Mouse (Mus musculus) embryonic facial prominence, embryonic 11.5 days (tissue): ENCODE results near the gene Ccdc141. TPM values are rescaled to one million over a fixed set of nuclear protein-coding genes. Genes with fewer than 3 reads are reported as not detected.

Experiments used
- ATAC-seq: fragments of 200-750 bp; cut with Nextera tagmentation; replicated peaks from 2 replicates; pipeline ENCODE4 v1.8.0; 2017; ENCODE audit warnings: low read depth; ENCODE audit not compliant: insufficient number of reproducible peaks, low FRiP score, low TSS enrichment
- DNase-seq: peaks from one replicate; pipeline ENCODE4 v3.0.0-alpha.2; 2015; ENCODE audit warnings: low spot score
- H3K27ac ChIP-seq: fragments of 300-500 bp; sonication (generic); replicated peaks from 2 replicates; pipeline ENCODE4 v1.5.1; 2014; ENCODE audit warnings: mild to moderate bottlenecking, low read depth, low read length, control low read depth
- H3K27me3 ChIP-seq: fragments of 300-500 bp; sonication (generic); 2 replicates; pipeline ENCODE4 v1.6.1; 2014; ENCODE audit warnings: mild to moderate bottlenecking, low read length, moderate library complexity, mixed read lengths; ENCODE audit not compliant: control insufficient read depth, insufficient read depth
- H3K36me3 ChIP-seq: fragments of 300-500 bp; sonication (generic); replicated peaks from 2 replicates; pipeline ENCODE4 v1.6.1; 2014; ENCODE audit warnings: low read depth, mild to moderate bottlenecking, low read length, moderate library complexity, mixed read lengths; ENCODE audit not compliant: control insufficient read depth, insufficient read depth
- H3K4me1 ChIP-seq: fragments of 300-500 bp; sonication (generic); 2 replicates; pipeline ENCODE4 v1.6.1; 2014; ENCODE audit warnings: low read length, mixed read lengths; ENCODE audit not compliant: control insufficient read depth, insufficient read depth
- H3K4me2 ChIP-seq: fragments of 300-500 bp; sonication (generic); 2 replicates; pipeline ENCODE4 v1.6.1; 2014; ENCODE audit warnings: low read depth, mild to moderate bottlenecking, control low read depth, low read length, moderate library complexity
- H3K4me3 ChIP-seq: fragments of 300-500 bp; sonication (generic); 2 replicates; pipeline ENCODE4 v1.5.1; 2014; ENCODE audit warnings: low read depth, low read length, control low read depth
- H3K9ac ChIP-seq: fragments of 300-500 bp; sonication (generic); replicated peaks from 2 replicates; pipeline ENCODE4 v1.6.1; 2014; ENCODE audit warnings: mild to moderate bottlenecking, control low read depth, low read length
- H3K9me3 ChIP-seq: fragments of 300-500 bp; sonication (generic); replicated peaks from 2 replicates; pipeline ENCODE4 v1.6.1; 2016; ENCODE audit warnings: mild to moderate bottlenecking, low read length, inconsistent platforms, mixed read lengths; ENCODE audit not compliant: control insufficient read depth
- WGBS: fragments of 180-500 bp; shearing (Covaris S2); extraction: QIAGEN DNeasy Blood & Tissue Kit; methylation state at CpG from one replicate; pipeline ENCODE4 v1.1.7; 2014; 5-methylcytosine and 5-hydroxymethylcytosine counted together
- polyA plus RNA-seq: library from polyadenylated mRNA; unstranded; fragments of >200 nt; fragmentation: Nextera tagmentation; extraction: Ambion mirVana; gene quantifications from 2 replicates; pipeline ENCODE4 v1.2.1, GENCODE M21; 2014

Ccdc141 gene
- polyA plus RNA-seq, 1 experiment from 2014 or later: 5.6 TPM

DNA sequence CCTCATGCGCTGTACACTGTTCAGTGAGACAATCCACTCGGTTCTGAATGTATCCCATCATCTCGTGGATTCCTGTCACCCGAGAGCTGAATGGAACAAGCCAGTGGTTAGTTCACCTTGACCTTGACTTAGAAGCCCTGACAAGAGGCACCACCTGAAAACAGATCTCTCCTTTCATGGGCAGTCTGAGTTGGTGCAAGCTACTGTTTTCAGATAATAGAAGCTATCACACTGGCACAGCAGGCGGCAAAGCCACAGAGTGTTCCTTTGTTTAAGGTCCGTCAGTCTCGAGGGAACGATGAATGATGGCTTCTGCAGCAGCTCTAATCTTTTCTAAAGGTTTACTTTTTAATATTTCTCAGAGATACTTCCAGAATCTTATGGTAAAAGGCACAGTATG, 110.8 kb downstream of the Ccdc141 start:
- H3K4me3 ChIP-seq: no peak overlapping the region
- no peaks in the 10 kb centered on the region for H3K9me3 ChIP-seq
- no peak overlapping the region for H3K9ac ChIP-seq
- WGBS: 36% methylated on average over 8 of the region's 8 CpGs
- H3K4me2 ChIP-seq: no peak overlapping the region
- H3K27me3 ChIP-seq: no peaks in the 10 kb centered on the region
- no peak overlapping the region for H3K27ac ChIP-seq
- DNase-seq (no peak), ATAC-seq (no peak)
- no peaks in the 10 kb centered on the region for H3K4me1 ChIP-seq
- H3K36me3 ChIP-seq: no peaks in the 10 kb centered on the region

DNA sequence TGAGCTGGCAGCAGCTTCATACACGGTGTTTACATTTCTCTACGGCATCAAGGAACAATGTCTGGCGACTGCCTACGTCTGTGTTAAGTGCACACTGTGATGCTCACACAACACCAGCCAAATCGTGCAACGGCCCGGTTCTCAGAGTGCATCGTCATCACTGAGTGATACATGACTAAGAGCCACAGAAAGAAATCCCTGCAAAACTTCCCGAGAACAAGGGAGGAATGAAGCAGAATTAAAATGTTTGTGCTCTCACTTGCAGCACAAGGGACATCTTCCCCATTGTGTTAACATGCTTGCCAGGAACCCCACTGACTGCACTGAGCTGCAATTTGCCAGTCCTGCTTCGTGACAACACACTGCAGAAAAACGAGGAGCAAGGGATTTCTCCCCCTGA, 114.1 kb downstream of the Ccdc141 start:
- ATAC-seq: no peak
- Histone ChIP-seq H3K27me3 (no peaks in the 10 kb centered on the region), H3K4me2 (no peak overlapping the region), H3K9me3 (no peaks in the 10 kb centered on the region), H3K36me3 (no peaks in the 10 kb centered on the region), H3K27ac (no peak overlapping the region), H3K9ac (no peak overlapping the region), H3K4me3 (no peak overlapping the region), H3K4me1 (no peaks in the 10 kb centered on the region)
- DNase-seq: no peak
- 58% methylated on average over 11 of the region's 11 CpGs for WGBS

DNA sequence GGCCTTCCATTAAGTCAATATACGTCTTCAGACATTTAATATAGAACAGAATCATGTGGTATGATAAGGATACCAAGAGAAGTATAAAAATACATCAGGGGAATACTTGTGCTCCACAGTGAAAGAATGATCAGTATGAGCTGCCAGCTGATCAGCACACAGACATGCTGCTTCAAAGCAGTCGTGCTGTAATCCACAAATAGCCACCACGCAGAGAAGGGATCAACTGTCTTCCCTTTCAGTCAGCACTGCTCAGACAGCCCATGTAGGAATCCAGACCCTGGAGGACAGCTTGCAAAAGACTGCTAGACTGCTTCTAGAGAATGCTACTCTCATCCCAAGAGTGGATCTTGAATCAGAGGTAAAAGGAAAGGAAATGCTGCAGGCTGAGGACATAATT, 127.5 kb downstream of the Ccdc141 start:
- no peak overlapping the region for H3K9ac ChIP-seq
- ATAC-seq (no peak), DNase-seq (no peak)
- H3K27me3 ChIP-seq: no peaks in the 10 kb centered on the region
- H3K4me2 ChIP-seq: no peak overlapping the region
- no peak overlapping the region for H3K27ac ChIP-seq
- no peak overlapping the region for H3K4me3 ChIP-seq
- H3K36me3 ChIP-seq: no peaks in the 10 kb centered on the region
- no peaks in the 10 kb centered on the region for H3K4me1 ChIP-seq
- H3K9me3 ChIP-seq: no peaks in the 10 kb centered on the region
- WGBS: 75% methylated on average over 3 of the region's 3 CpGs

DNA sequence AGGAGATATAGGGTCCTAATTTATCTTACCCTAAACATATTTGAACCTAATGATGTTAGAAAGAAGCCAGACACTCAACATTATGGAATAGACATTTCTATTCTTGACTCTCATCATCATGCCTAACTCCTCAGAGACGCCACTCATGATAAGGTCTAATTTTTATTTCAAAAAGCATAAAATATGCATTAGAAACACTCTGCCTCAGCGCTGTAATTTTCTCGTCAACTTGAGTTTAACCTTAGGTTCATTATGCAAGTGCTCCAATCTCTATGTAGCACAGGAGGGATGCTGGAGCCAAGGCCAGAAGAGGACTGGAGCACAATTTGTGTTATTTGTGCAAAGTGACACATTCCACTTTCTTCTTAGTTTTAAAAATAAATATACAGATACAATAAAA, 130.8 kb downstream of the Ccdc141 start:
- no peak for ATAC-seq
- no peak for DNase-seq
- 84% methylated on average over 3 of the region's 3 CpGs for WGBS

DNA sequence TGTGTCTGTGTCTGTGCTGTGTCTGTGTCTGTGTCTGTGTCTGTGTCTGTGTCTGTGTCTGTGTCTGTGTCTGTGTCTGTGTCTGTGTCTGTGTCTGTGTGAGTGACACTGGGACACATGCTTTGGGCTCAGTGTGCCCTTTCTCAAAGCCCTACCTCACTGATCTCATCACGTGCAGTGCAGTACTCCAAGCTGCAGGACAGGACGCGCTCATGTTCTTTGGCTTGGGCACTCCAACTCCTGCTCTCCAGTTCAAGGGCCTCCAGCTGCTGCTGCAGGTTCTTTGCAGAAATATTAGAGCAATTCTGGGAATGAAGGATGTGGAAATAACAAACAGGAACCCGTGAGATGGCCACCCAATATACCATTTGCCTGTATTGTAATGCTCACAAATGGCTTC, 131.2 kb downstream of the Ccdc141 start:
- WGBS: 85% methylated on average over 4 of the region's 4 CpGs

More for the DNA sequence above, 130.8 kb downstream of the Ccdc141 start:
- Histone ChIP-seq H3K4me2 (no peak overlapping the region), H3K4me1 (no peaks in the 10 kb centered on the region), H3K27me3 (no peaks in the 10 kb centered on the region), H3K4me3 (no peak overlapping the region), H3K36me3 (no peaks in the 10 kb centered on the region), H3K9ac (no peak overlapping the region), H3K27ac (no peak overlapping the region), H3K9me3 (no peaks in the 10 kb centered on the region)

DNA sequence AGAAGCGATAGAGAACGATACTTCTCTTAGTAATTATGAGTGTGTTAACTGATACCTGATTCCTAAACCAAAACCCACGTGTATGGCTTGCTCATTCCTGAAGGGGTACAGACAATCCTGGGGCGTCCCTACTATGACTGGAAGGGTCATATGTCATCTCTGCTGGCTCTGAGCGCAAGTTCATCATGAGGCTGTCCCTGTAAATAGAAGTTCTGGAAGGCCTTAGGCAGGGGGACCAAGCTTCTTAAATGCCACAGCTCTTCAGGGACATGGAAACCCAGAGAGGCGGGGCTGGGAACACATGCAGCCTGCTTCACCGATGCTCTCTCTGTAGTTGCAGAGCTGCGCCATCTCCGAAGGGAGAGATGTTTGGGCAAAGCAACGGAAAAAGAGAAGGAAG, 133.2 kb downstream of the Ccdc141 start:
- Histone ChIP-seq H3K27ac (no peak overlapping the region), H3K36me3 (no peaks in the 10 kb centered on the region), H3K9me3 (no peaks in the 10 kb centered on the region), H3K4me1 (no peaks in the 10 kb centered on the region), H3K4me3 (no peak overlapping the region), H3K4me2 (no peak overlapping the region), H3K27me3 (no peaks in the 10 kb centered on the region), H3K9ac (no peak overlapping the region)
- ATAC-seq: no peak
- DNase-seq: no peak
- WGBS: 86% methylated on average over 10 of the region's 10 CpGs

More for the DNA sequence above, 131.2 kb downstream of the Ccdc141 start:
- Histone ChIP-seq H3K9me3 (no peaks in the 10 kb centered on the region), H3K27ac (no peak overlapping the region), H3K27me3 (no peaks in the 10 kb centered on the region), H3K36me3 (no peaks in the 10 kb centered on the region), H3K4me3 (no peak overlapping the region), H3K4me2 (no peak overlapping the region), H3K4me1 (no peaks in the 10 kb centered on the region), H3K9ac (no peak overlapping the region)
- no peak for ATAC-seq
- DNase-seq: no peak

DNA sequence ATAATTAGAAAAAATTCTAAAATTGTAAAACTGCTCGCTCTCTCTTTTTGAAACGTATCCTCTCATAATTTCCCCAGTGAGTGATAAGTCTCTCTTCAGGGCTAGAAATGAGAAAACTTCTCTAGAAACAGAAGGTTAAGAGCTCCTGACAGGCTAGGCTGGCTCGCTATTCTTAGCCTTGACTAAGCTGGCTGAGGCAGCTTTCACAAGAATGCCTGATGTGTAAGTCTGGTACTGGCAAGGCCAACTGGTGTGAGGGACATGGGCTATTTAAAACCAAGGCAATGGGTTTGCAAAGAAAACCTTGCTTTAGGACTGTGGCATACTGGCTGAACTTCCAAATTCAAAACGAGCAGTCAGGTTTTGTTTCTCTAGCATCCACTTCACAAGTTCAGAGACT, 136.3 kb downstream of the Ccdc141 start:
- ATAC-seq: no peak
- Histone ChIP-seq H3K4me1 (no peaks in the 10 kb centered on the region), H3K36me3 (no peaks in the 10 kb centered on the region), H3K4me2 (no peak overlapping the region), H3K9ac (no peak overlapping the region), H3K27me3 (no peaks in the 10 kb centered on the region), H3K9me3 (no peaks in the 10 kb centered on the region), H3K27ac (no peak overlapping the region), H3K4me3 (no peak overlapping the region)
- DNase-seq: no peak
- WGBS: 87% methylated on average over 4 of the region's 4 CpGs

DNA sequence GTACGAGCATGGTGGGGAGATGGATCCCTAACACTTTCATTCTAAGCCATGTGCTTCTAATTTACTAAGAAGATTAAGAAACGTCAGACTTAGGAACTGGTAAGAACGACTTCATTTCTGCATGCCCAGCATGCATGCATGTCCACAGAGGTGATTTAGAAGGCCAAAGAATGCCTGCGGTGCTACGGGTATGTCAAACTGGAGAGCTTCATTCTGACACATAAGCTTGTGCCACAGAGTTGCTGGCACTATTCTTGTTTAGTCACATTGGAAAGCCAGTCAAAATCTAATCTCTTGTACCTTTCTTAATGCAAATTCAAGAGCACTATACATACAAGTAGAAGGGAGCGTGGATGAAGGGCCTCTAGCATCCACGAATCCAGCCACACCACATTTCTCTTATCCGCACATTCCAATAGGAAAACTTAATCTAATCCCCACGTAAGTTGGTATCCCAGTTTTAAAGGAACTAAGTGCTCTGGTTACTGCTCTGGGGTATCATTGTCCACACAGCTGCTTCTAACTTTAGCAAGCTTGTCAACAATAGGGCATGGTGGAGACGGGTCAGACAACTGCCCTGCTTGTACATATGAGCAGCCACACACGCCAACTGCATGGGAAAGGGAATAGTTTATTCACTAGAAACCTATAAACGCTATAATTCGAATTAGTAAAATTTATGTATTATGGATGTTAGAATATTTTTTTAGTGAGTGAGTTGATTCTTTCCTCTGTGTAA, 136.9 kb downstream of the Ccdc141 start:
- no peak overlapping the region for H3K4me2 ChIP-seq
- H3K9ac ChIP-seq: no peak overlapping the region
- no peaks in the 10 kb centered on the region for H3K27me3 ChIP-seq
- no peaks in the 10 kb centered on the region for H3K4me1 ChIP-seq
- DNase-seq: no peak
- WGBS: 75% methylated on average over 13 of the region's 13 CpGs
- ATAC-seq: no peak
- H3K36me3 ChIP-seq: no peaks in the 10 kb centered on the region
- no peak overlapping the region for H3K27ac ChIP-seq
- H3K4me3 ChIP-seq: no peak overlapping the region
- no peaks in the 10 kb centered on the region for H3K9me3 ChIP-seq
